Mouse (Mus musculus) MEL (cell line): ENCODE measurements around the gene Pid1. TPM values are rescaled to one million over a fixed set of nuclear protein-coding genes. Genes with fewer than 3 reads are reported as not detected.

Experiments used
- DNase-seq: peaks from one replicate; pipeline ENCODE4 v3.0.0; 2011; ENCODE audit warnings: low read depth, low spot score
- H3K27ac ChIP-seq: 2 replicates; pipeline ENCODE4 v1.5.1; 2012; ENCODE audit warnings: low read depth, mild to moderate bottlenecking, control low read depth, low read length, moderate library complexity; ENCODE audit not compliant: control insufficient read depth
- H3K27me3 ChIP-seq, 2 experiments: fragments of 150-350 bp in 1 of 2; sonication (generic) in 1 of 2; 2 replicates each; pipeline ENCODE4 v1.6.1; 2012; ENCODE audit warnings: low read length in 2 of 2, mild to moderate bottlenecking in 2 of 2, improper control_type of control experiment in 1 of 2, moderate library complexity in 1 of 2; ENCODE audit not compliant: insufficient read depth in 2 of 2, control insufficient read depth in 1 of 2
- H3K36me3 ChIP-seq, 2 experiments: 2 replicates each; pipeline ENCODE4 v1.6.1; 2012 to 2014; ENCODE audit warnings: low read length in 2 of 2, improper control_type of control experiment in 1 of 2, inconsistent platforms in 1 of 2, mild to moderate bottlenecking in 1 of 2; ENCODE audit not compliant: insufficient read depth in 2 of 2, control insufficient read depth in 1 of 2
- H3K4me1 ChIP-seq, 2 experiments: fragments of 150-350 bp in 1 of 2; sonication (generic) in 1 of 2; 2 replicates each; pipeline ENCODE4 v1.6.1; 2012; ENCODE audit warnings: low read length in 2 of 2, improper control_type of control experiment in 1 of 2, mild to moderate bottlenecking in 1 of 2; ENCODE audit not compliant: insufficient read depth in 2 of 2, control insufficient read depth in 1 of 2
- H3K4me3 ChIP-seq, 2 experiments: fragments of 150-350 bp in 1 of 2; sonication (generic) in 1 of 2; 2 replicates each; pipeline ENCODE4 v1.5.1; 2012; ENCODE audit warnings: low read depth in 2 of 2, low read length in 2 of 2, mild to moderate bottlenecking in 2 of 2, moderate library complexity in 2 of 2, control low read depth in 1 of 2, improper control_type of control experiment in 1 of 2; ENCODE audit not compliant: control insufficient read depth in 1 of 2, insufficient read depth in 1 of 2
- H3K79me2 ChIP-seq: 2 replicates; pipeline ENCODE4 v1.6.1; 2012; ENCODE audit warnings: mild to moderate bottlenecking, low read length, moderate library complexity; ENCODE audit not compliant: control insufficient read depth, poor library complexity, insufficient read depth
- H3K9ac ChIP-seq: 2 replicates; pipeline ENCODE4 v1.6.1; 2012; ENCODE audit warnings: low read depth, mild to moderate bottlenecking, control low read depth, low read length, moderate library complexity; ENCODE audit not compliant: control insufficient read depth, poor library complexity, severe bottlenecking
- H3K9me3 ChIP-seq: fragments of 150-350 bp; sonication (generic); replicated peaks from 2 replicates; pipeline ENCODE4 v1.6.1; 2012; ENCODE audit warnings: mild to moderate bottlenecking, low read length, improper control_type of control experiment, moderate library complexity; ENCODE audit not compliant: insufficient read depth
- BHLHE40 ChIP-seq: IDR thresholded peaks from 2 replicates; pipeline ENCODE4 v1.6.1; 2012; ENCODE audit warnings: low read depth, mild to moderate bottlenecking, inconsistent platforms, low read length, improper control_type of control experiment, borderline replicate concordance
- CHD2 ChIP-seq: IDR thresholded peaks from 2 replicates; pipeline ENCODE4 v1.6.1; 2011; ENCODE audit warnings: low read length, improper control_type of control experiment
- EP300 ChIP-seq, 2 experiments: IDR thresholded peaks; 2 replicates each; pipeline ENCODE4 v1.6.1; 2011; ENCODE audit warnings: improper control_type of control experiment in 2 of 2, low read length in 2 of 2, low read depth in 1 of 2, mild to moderate bottlenecking in 1 of 2
- MAZ ChIP-seq: IDR thresholded peaks from 2 replicates; pipeline ENCODE4 v1.6.1; 2012; ENCODE audit warnings: low read depth, mild to moderate bottlenecking, inconsistent platforms, low read length, improper control_type of control experiment
- MYB ChIP-seq: IDR thresholded peaks from 2 replicates; pipeline ENCODE4 v1.6.1; 2011; ENCODE audit warnings: mild to moderate bottlenecking, low read depth, low read length, improper control_type of control experiment
- POLR2A ChIP-seq, 2 experiments: IDR thresholded peaks; 2 replicates each; pipeline ENCODE4 v1.6.1; 2011 to 2012; ENCODE audit warnings: low read length in 2 of 2, mild to moderate bottlenecking in 2 of 2, control low read depth in 1 of 2, improper control_type of control experiment in 1 of 2, low read depth in 1 of 2, moderate library complexity in 1 of 2; ENCODE audit not compliant: control insufficient read depth in 1 of 2, insufficient read depth in 1 of 2, poor library complexity in 1 of 2
- SIN3A ChIP-seq: IDR thresholded peaks from 2 replicates; pipeline ENCODE4 v1.6.1; 2012; ENCODE audit warnings: low read length, improper control_type of control experiment, inconsistent platforms
- SMC3 ChIP-seq: IDR thresholded peaks from 2 replicates; pipeline ENCODE4 v1.6.1; 2011; ENCODE audit warnings: low read depth, low read length, improper control_type of control experiment
- USF2 ChIP-seq, 2 experiments: IDR thresholded peaks; 2 replicates each; pipeline ENCODE4 v1.6.1; 2011 to 2012; ENCODE audit warnings: improper control_type of control experiment in 2 of 2, low read length in 2 of 2, borderline replicate concordance in 1 of 2, inconsistent platforms in 1 of 2, low read depth in 1 of 2, mild to moderate bottlenecking in 1 of 2; ENCODE audit not compliant: insufficient read depth in 1 of 2
- ZC3H11A ChIP-seq: IDR thresholded peaks from 2 replicates; pipeline ENCODE4 v1.6.1; 2012; ENCODE audit warnings: low read depth, mild to moderate bottlenecking, inconsistent platforms, low read length, improper control_type of control experiment
- polyA plus RNA-seq, 2 experiments: library from polyadenylated mRNA; stranded (reverse) in 1 of 2; unstranded in 1 of 2; fragments of >175 nt in 1 of 2; fragments of >200 nt in 1 of 2; gene quantifications; 2 replicates each; pipeline versions ENCODE4 v1.2.1 to v1.2.4; 2012; ENCODE audit warnings: low replicate concordance in 2 of 2, low read depth in 1 of 2; ENCODE audit not compliant: insufficient read length in 2 of 2, insufficient read depth in 1 of 2, missing spikeins in 1 of 2
- total RNA-seq: library from RNA; depleted of rRNA; stranded (reverse); fragments of 300-350 nt; gene quantifications from 2 replicates; pipeline ENCODE4 v1.2.3, GENCODE M21; 2012

The Pid1 gene
- total and polyA plus RNA-seq, 3 experiments: not detected

DNA sequence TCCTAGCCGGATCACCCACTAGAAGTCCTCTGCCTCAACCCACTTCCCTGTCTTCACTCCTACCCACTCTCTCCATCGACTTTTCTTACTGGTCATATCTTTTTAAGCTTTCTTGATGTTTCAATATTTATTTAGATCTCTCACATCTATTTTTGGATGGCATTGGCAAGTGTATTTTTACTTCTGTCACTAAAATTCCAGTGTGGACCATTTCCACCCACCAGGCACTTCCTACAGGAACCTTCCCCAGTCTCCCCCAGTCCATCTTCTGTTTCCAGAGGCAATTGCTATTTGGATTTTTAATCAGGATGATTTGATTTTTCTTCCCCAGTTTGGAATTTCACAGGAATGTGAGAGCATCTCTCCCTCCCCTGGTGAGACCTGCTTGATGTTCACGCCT is 2.6 kb upstream of the Pid1 start:
- no peak overlapping the region for H3K27ac ChIP-seq
- no peaks in the 10 kb centered on the region for H3K9me3 ChIP-seq
- H3K4me1 ChIP-seq: no peaks in the 10 kb centered on the region
- H3K4me3 ChIP-seq: no peak overlapping the region
- TF ChIP-seq SIN3A (no peak), MYB (no peak), USF2 (IDR thresholded peaks at IDR 0.05; ENCODE audit: borderline replicate concordance in 1 of 2, insufficient read depth in 1 of 2, low read depth in 1 of 2, low read length in 2 of 2) (no peak)
- no peaks in the 10 kb centered on the region for H3K27me3 ChIP-seq
- no peak for DNase-seq
- no peaks in the 10 kb centered on the region for H3K79me2 ChIP-seq
- H3K36me3 ChIP-seq: no peaks in the 10 kb centered on the region
- H3K9ac ChIP-seq: no peak overlapping the region

- no peaks in the 10 kb centered on the region for H3K79me2 ChIP-seq
- no peaks in the 10 kb centered on the region for H3K36me3 ChIP-seq
- no peak for TF ChIP-seq CHD2
- no peak for TF ChIP-seq POLR2A (IDR thresholded peaks at IDR 0.05; ENCODE audit: control insufficient read depth in 1 of 2, insufficient read depth in 1 of 2, low read depth in 1 of 2, low read length in 2 of 2, poor library complexity in 1 of 2)
- TF ChIP-seq MAZ: no peak
- TF ChIP-seq USF2 (IDR thresholded peaks at IDR 0.05; ENCODE audit: borderline replicate concordance in 1 of 2, insufficient read depth in 1 of 2, low read depth in 1 of 2, low read length in 2 of 2): no peak
- no peaks in the 10 kb centered on the region for H3K9me3 ChIP-seq
- no peak for DNase-seq
- H3K27me3 ChIP-seq: no peaks in the 10 kb centered on the region
- H3K27ac ChIP-seq: no peak overlapping the region
- H3K4me3 ChIP-seq: no peak overlapping the region
- H3K9ac ChIP-seq: no peak overlapping the region
- H3K4me1 ChIP-seq: no peaks in the 10 kb centered on the region
Measured at GRCm38 (mm10) chr1:84362709-84363617, 1.0 kb downstream of the Pid1 start.

GRCm38 (mm10) chr1:84362209-84362608 is 1.8 kb downstream of the Pid1 start:
- Histone ChIP-seq H3K27me3 (no peaks in the 10 kb centered on the region), H3K79me2 (no peaks in the 10 kb centered on the region), H3K27ac (no peak overlapping the region), H3K4me1 (no peaks in the 10 kb centered on the region), H3K36me3 (no peaks in the 10 kb centered on the region), H3K9ac (no peak overlapping the region), H3K9me3 (no peaks in the 10 kb centered on the region), H3K4me3 (no peak overlapping the region)
- no peak for DNase-seq
- TF ChIP-seq SMC3: no peak
- no peak for TF ChIP-seq BHLHE40
- TF ChIP-seq EP300 (IDR thresholded peaks at IDR 0.05; ENCODE audit: low read depth in 1 of 2, low read length in 2 of 2): no peak
- TF ChIP-seq ZC3H11A: no peak
- TF ChIP-seq SIN3A: no peak
- TF ChIP-seq, all 39 proteins: peak for 0
